Mouse (Mus musculus) stomach, postnatal 0 days (tissue): ENCODE results near the gene Tedc1. TPM values are rescaled to one million over a fixed set of nuclear protein-coding genes. Genes with fewer than 3 reads are reported as not detected.

ENCODE experiments used
- ATAC-seq: fragments of 200-750 bp; cut with Nextera tagmentation; 2 replicates; pipeline ENCODE4 v1.8.0; 2017; ENCODE audit not compliant: low FRiP score, low TSS enrichment
- DNase-seq: peaks from one replicate; pipeline ENCODE4 v3.0.0-alpha.2; 2016; ENCODE audit warnings: low spot score
- H3K27ac ChIP-seq: fragments of 300-500 bp; sonication (generic); replicated peaks from 2 replicates; pipeline ENCODE4 v1.5.1; 2014; ENCODE audit warnings: mild to moderate bottlenecking, control low read depth
- H3K27me3 ChIP-seq: fragments of 300-500 bp; sonication (generic); 2 replicates; pipeline ENCODE4 v1.6.1; 2014; ENCODE audit warnings: low read length; ENCODE audit not compliant: control insufficient read depth, insufficient read depth
- H3K36me3 ChIP-seq: fragments of 300-500 bp; sonication (generic); 2 replicates; pipeline ENCODE4 v1.6.1; 2014; ENCODE audit warnings: low read length, mixed read lengths; ENCODE audit not compliant: control insufficient read depth, insufficient read depth
- H3K4me1 ChIP-seq: fragments of 300-500 bp; sonication (generic); replicated peaks from 2 replicates; pipeline ENCODE4 v1.6.1; 2014; ENCODE audit warnings: antibody characterized with exemption; ENCODE audit not compliant: control insufficient read depth, insufficient read depth
- H3K4me2 ChIP-seq: fragments of 300-500 bp; sonication (generic); replicated peaks from 2 replicates; pipeline ENCODE4 v1.6.1; 2014; ENCODE audit warnings: low read depth, mild to moderate bottlenecking, control low read depth, moderate library complexity
- H3K4me3 ChIP-seq: fragments of 300-500 bp; sonication (generic); 2 replicates; pipeline ENCODE4 v1.5.1; 2014; ENCODE audit warnings: low read depth, low read length, control low read depth
- H3K9ac ChIP-seq: fragments of 300-500 bp; sonication (generic); 2 replicates; pipeline ENCODE4 v1.6.1; 2014; ENCODE audit warnings: mild to moderate bottlenecking, low read length, control low read depth, mixed read lengths
- H3K9me3 ChIP-seq: fragments of 300-500 bp; sonication (generic); 2 replicates; pipeline ENCODE4 v1.6.1; 2016; ENCODE audit warnings: low read length; ENCODE audit not compliant: control insufficient read depth
- CTCF ChIP-seq: IDR thresholded peaks from 2 replicates; pipeline ENCODE4 v1.5.1; 2016; ENCODE audit warnings: antibody characterized with exemption, low read depth, mild to moderate bottlenecking, moderate library complexity
- EP300 ChIP-seq: optimal IDR thresholded peaks from 2 replicates; pipeline ENCODE3; 2016; ENCODE audit warnings: antibody characterized with exemption
- WGBS: fragments of 180-500 bp; shearing (Covaris S2); extraction: QIAGEN DNeasy Blood & Tissue Kit; methylation state at CpG from one replicate; pipeline ENCODE4 v1.1.7; 2014; 5-methylcytosine and 5-hydroxymethylcytosine counted together
- polyA plus RNA-seq: library from polyadenylated mRNA; unstranded; fragments of >200 nt; fragmentation: Nextera tagmentation; extraction: Ambion mirVana; gene quantifications from 2 replicates; pipeline ENCODE4 v1.2.1, GENCODE M21; 2015

Tedc1 gene
- polyA plus RNA-seq: 5.7 and 6.0 TPM in 2 replicates

DNA sequence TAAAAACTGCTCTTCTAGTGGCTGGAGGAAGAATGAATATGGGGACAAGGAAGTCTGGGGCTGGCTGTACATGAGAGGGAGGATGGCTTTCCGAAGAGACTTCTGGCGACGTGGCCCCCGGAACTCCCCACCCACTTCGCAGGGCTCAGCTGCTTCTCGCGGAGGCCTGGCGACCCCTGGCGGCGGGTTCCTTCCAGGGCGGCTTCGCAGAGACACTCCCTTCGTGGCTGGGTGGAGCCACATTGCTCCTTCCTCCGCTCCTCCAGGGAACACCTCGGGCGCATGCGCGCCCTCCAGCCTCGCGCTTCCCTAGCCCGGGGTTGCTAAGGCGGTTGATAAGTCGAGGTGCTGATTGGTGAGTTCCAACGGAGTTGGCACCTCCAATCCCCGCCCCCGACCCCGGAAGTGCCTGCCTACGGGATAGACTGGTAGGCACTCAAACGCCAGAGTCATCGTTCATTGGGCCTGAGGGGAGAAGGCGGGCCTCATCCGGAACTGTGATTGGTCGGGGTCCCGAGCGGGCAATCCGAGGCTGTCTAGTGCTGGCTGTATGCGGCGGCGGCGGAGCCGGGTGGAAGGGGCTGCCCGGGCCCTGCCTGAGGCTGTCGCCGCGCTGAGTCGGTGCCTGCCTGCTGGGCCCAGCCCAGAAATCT is at the start of gene Tedc1:
Gene Tedc1 (plus strand): TSS at position 535 of the 653 bp plus-strand sequence.
- peak within 1 kb of the TSS; percentile 63 for H3K9ac ChIP-seq
- TF ChIP-seq EP300 (no peak), CTCF (peak; percentile 99)
- DNase-seq (peak; percentile 99), ATAC-seq (peak; percentile 96)
- H3K27ac ChIP-seq: peak within 1 kb of the TSS; percentile 89
- H3K9me3 ChIP-seq: no peaks in the 10 kb centered on the region
- under 1% methylated on average over 46 of the region's 46 CpGs for WGBS
- H3K27me3 ChIP-seq: no peaks in the 10 kb centered on the region
- H3K4me2 ChIP-seq: peak within 1 kb of the TSS; percentile 90
- no peaks in the 10 kb centered on the region for H3K36me3 ChIP-seq
- peaks cover 8% of the 10 kb centered on the region for H3K4me1 ChIP-seq
- peak within 1 kb of the TSS; percentile 51 for H3K4me3 ChIP-seq

DNA sequence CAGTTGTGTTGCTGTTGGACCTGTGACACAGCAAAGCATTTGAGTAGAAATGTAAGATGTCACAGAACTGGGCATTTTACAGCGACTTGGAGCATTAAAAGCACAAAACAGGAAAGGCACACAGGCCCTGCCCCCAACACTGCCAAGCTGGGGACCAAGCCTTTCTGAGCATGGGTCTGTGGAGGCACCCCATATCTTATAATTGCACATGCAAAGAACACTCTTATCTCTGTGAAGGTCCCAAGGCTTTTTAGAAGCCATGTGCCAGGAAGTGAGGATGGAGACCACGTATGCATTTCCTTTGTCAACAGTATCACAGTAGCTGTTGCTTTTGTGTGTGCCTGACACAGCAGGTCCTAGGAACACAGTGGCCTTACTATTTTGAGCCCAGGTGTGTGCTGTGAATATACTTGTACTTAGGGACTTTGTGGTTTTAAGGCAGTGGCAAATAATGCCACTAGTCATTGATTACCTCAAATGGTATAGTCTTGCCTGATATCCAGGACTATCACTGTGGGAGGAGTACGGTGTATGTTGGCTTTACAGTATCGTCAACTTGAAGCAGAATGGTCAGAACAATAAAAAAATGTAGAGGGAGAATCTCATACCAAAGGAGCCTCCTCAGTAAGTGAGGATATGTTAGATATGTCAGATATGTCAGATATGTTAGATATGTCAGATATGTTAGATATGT is 48.6 kb upstream of the Tedc1 start:
- DNase-seq: no peak
- Histone ChIP-seq H3K9ac (no peak overlapping the region), H3K36me3 (no peaks in the 10 kb centered on the region; the same call in 1 of the 2 replicates), H3K4me2 (no peak overlapping the region), H3K27ac (no peak overlapping the region), H3K4me3 (no peak overlapping the region), H3K27me3 (no peaks in the 10 kb centered on the region), H3K4me1 (no peaks in the 10 kb centered on the region), H3K9me3 (no peaks in the 10 kb centered on the region)
- no peak for ATAC-seq
- 65% methylated on average over 4 of the region's 4 CpGs for WGBS
- TF ChIP-seq EP300: no peak
- TF ChIP-seq CTCF: no peak

- Histone ChIP-seq H3K36me3 (peaks cover 3% of the 10 kb centered on the region; the same call in 1 of the 2 replicates), H3K4me2 (no peak overlapping the region), H3K9ac (no peak overlapping the region), H3K27ac (no peak overlapping the region), H3K4me1 (no peaks in the 10 kb centered on the region), H3K4me3 (no peak overlapping the region), H3K27me3 (no peaks in the 10 kb centered on the region), H3K9me3 (no peaks in the 10 kb centered on the region)
- DNase-seq: no peak
- WGBS: 80% methylated on average over 17 of the region's 17 CpGs
- TF ChIP-seq CTCF (no peak), EP300 (no peak)
- ATAC-seq: no peak
Observed at GRCm38 (mm10) chr12:113108528-113109283, 47.5 kb upstream of the Tedc1 start.

DNA sequence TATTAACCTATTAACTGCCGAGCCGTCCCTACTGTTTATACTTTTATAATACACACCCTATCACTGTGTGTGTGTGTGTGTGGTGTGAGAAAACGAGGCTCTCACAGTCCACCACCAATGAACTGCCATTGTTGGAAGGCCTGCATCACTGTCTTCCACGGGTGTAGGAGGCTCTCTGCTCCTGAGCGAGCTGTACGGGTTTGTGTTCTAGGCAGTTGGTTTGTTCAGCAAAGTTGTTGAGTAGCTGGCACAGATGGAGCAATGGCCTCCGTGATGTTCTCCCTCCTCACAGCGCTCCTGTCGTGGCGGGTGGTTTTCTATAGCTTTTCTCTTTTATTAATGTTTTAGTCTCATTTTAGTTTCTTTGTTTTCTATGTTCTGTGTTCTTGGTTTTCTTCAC is 46.4 kb upstream of the Tedc1 start:
- WGBS: 83% methylated on average over 10 of the region's 10 CpGs
- no peaks in the 10 kb centered on the region for H3K27me3 ChIP-seq
- no peak overlapping the region for H3K9ac ChIP-seq
- no peaks in the 10 kb centered on the region for H3K4me1 ChIP-seq
- ATAC-seq (no peak), DNase-seq (no peak)
- H3K36me3 ChIP-seq: peaks cover 3% of the 10 kb centered on the region; the same call in 1 of the 2 replicates
- H3K9me3 ChIP-seq: no peaks in the 10 kb centered on the region
- TF ChIP-seq CTCF (no peak), EP300 (no peak)
- H3K4me2 ChIP-seq: no peak overlapping the region
- no peak overlapping the region for H3K27ac ChIP-seq
- H3K4me3 ChIP-seq: no peak overlapping the region

DNA sequence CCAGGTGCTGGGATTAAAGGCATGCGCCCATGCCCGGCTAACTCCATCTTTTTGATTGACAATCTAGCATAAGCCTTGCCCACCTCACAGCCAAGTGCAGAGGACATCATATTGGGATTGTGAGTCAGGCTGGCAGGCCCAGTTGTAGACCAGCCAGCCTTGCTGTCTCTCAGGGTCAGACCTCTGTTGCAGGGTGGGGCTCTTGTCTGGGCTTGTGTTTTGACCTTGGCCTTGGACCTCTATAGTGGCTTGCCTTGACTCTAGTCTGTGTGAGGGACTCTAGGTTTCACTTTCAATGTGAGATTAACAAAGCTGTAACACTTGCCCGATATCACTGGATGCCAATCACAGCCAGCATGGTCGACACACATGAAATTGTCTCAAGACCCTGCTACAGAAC is 42.1 kb upstream of the Tedc1 start:
- Histone ChIP-seq H3K27me3 (no peaks in the 10 kb centered on the region), H3K9me3 (no peaks in the 10 kb centered on the region), H3K36me3 (peaks cover 22% of the 10 kb centered on the region; the same call in 1 of the 2 replicates), H3K4me3 (no peak overlapping the region), H3K27ac (no peak overlapping the region), H3K4me2 (no peak overlapping the region), H3K9ac (no peak overlapping the region), H3K4me1 (no peaks in the 10 kb centered on the region)
- ATAC-seq: no peak
- DNase-seq: no peak
- WGBS: 83% methylated on average over 4 of the region's 4 CpGs
- TF ChIP-seq EP300 (no peak), CTCF (no peak)
